Mouse (Mus musculus) liver (tissue): Measurements from ENCODE around the gene Abcg1.

Experiments used
- DNase-seq: peaks from one replicate; pipeline ENCODE4 v3.0.0-alpha.2; 2020; ENCODE audit warnings: mixed read lengths

Gene Abcg1

GRCm38 (mm10) chr17:31057151-31057890 lies at the start of gene Abcg1:
Gene Abcg1, plus strand, starts transcription at chr17:31057675.
- DNase-seq, result peak; percentile 74

- DNase-seq, result no peak
These were observed 49.1 kb upstream of the Abcg1 start for GRCm38 (mm10) chr17:31008416-31008815.

GRCm38 (mm10) chr17:31011551-31012394 lies 45.7 kb upstream of the Abcg1 start:
- DNase-seq, result peak; percentile 66

- peak; percentile 75 for DNase-seq
These were observed 39.2 kb upstream of the Abcg1 start for GRCm38 (mm10) chr17:31018267-31018666.

- DNase-seq, result peak; percentile 76
These were observed 38.0 kb upstream of the Abcg1 start for GRCm38 (mm10) chr17:31019505-31019904.

GRCm38 (mm10) chr17:31020078-31020477 lies 37.4 kb upstream of the Abcg1 start:
- DNase-seq, result no peak

- DNase-seq, result no peak
These were observed 36.2 kb upstream of the Abcg1 start for GRCm38 (mm10) chr17:31021276-31021675.

- DNase-seq, result no peak
These were observed 33.2 kb upstream of the Abcg1 start for GRCm38 (mm10) chr17:31024125-31024781.

- no peak for DNase-seq
These were observed 32.7 kb upstream of the Abcg1 start for GRCm38 (mm10) chr17:31024782-31025125.

GRCm38 (mm10) chr17:31026986-31027385 lies 30.5 kb upstream of the Abcg1 start:
- DNase-seq, result no peak

- no peak for DNase-seq
These were observed 29.8 kb upstream of the Abcg1 start for GRCm38 (mm10) chr17:31027723-31028122.

GRCm38 (mm10) chr17:31028821-31029370 lies 28.6 kb upstream of the Abcg1 start:
- peak; percentile 1 for DNase-seq

GRCm38 (mm10) chr17:31029407-31029806 lies 28.1 kb upstream of the Abcg1 start:
- peak; percentile 0 for DNase-seq

- DNase-seq, result no peak
These were observed 25.1 kb upstream of the Abcg1 start for GRCm38 (mm10) chr17:31032341-31032740.

GRCm38 (mm10) chr17:31033251-31033650 lies 24.2 kb upstream of the Abcg1 start:
- no peak for DNase-seq

GRCm38 (mm10) chr17:31034165-31034564 lies 23.3 kb upstream of the Abcg1 start:
- DNase-seq, result peak; percentile 80

- no peak for DNase-seq
These were observed 22.7 kb upstream of the Abcg1 start for GRCm38 (mm10) chr17:31034674-31035356.

- DNase-seq, result no peak
These were observed 21.2 kb upstream of the Abcg1 start for GRCm38 (mm10) chr17:31036168-31036876.

- DNase-seq, result no peak
These were observed 20.1 kb upstream of the Abcg1 start for GRCm38 (mm10) chr17:31037331-31037730.

- no peak for DNase-seq
These were observed 19.1 kb upstream of the Abcg1 start for GRCm38 (mm10) chr17:31038381-31038780.

- DNase-seq, result no peak
These were observed 17.8 kb upstream of the Abcg1 start for GRCm38 (mm10) chr17:31039626-31040025.

- DNase-seq, result no peak
These were observed 17.1 kb upstream of the Abcg1 start for GRCm38 (mm10) chr17:31040421-31040820.
